Mouse (Mus musculus) lung, postnatal 0 days (tissue): ENCODE measurements around the gene Zfand3.

Experiments used
- CTCF ChIP-seq: IDR thresholded peaks from 2 replicates; pipeline ENCODE4 v1.5.1; 2016; ENCODE audit warnings: antibody characterized with exemption, mild to moderate bottlenecking
- EP300 ChIP-seq: IDR thresholded peaks from 2 replicates; pipeline ENCODE4 v1.6.1; 2016; ENCODE audit warnings: antibody characterized with exemption, mild to moderate bottlenecking, control low read depth

DNA sequence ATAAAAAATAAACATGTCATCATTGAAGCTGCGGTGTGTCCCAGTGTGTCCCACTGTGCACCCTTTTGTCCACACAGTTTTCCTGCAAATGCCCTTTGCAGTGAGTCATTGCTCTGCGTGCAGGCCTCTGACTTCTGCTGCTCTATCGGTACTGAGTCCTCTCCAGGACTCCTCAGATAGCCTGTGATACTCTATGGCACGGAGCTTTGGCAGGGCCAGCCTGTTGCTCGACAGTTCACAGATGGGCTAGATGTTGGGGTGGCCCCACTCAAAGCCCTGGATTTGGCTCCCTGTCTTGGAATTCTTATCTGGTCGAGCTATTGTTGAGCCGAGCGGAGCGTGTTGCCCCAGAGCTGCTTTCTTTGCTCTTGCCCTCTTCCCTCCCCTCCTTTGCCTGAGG lies 160.3 kb downstream of the Zfand3 start:
- TF ChIP-seq EP300 (no peak), CTCF (no peak)
